Mouse (Mus musculus) forebrain, embryonic 14.5 days (tissue): ENCODE measurements at regions not wholly inside any gene's neighbourhood (a gene's known extent, or its start where the extent isn't known, plus 50 kb on each side); places are given as distances from the start of the nearest gene placed in this dataset.

Experiments
- ATAC-seq: fragments of 200-750 bp; cut with Nextera tagmentation; 2 replicates; pipeline ENCODE4 v1.8.0; 2017; ENCODE audit warnings: mild to moderate bottlenecking, moderate library complexity
- DNase-seq: peaks from one replicate; pipeline ENCODE4 v3.0.0-alpha.2; 2015; ENCODE audit warnings: low spot score
- H3K27ac ChIP-seq: fragments of 300-500 bp; sonication (generic); 2 replicates; pipeline ENCODE4 v1.5.1; 2014; ENCODE audit warnings: low read depth, mild to moderate bottlenecking, control low read depth, low read length, moderate library complexity
- H3K27me3 ChIP-seq: fragments of 300-500 bp; sonication (generic); replicated peaks from 2 replicates; pipeline ENCODE4 v1.6.1; 2014; ENCODE audit warnings: low read length, control low read depth, mixed read lengths; ENCODE audit not compliant: control insufficient read depth, insufficient read depth
- H3K36me3 ChIP-seq: fragments of 300-500 bp; sonication (generic); 2 replicates; pipeline ENCODE4 v1.6.1; 2014; ENCODE audit warnings: low read length, control low read depth; ENCODE audit not compliant: control insufficient read depth, insufficient read depth
- H3K4me1 ChIP-seq: fragments of 300-500 bp; sonication (generic); 2 replicates; pipeline ENCODE4 v1.6.1; 2014; ENCODE audit warnings: antibody characterized with exemption, low read length, control low read depth; ENCODE audit not compliant: control insufficient read depth, insufficient read depth
- H3K4me2 ChIP-seq: fragments of 300-500 bp; sonication (generic); 2 replicates; pipeline ENCODE4 v1.6.1; 2014; ENCODE audit warnings: mild to moderate bottlenecking, control low read depth, low read length
- H3K4me3 ChIP-seq: fragments of 300-500 bp; sonication (generic); 2 replicates; pipeline ENCODE4 v1.5.1; 2014; ENCODE audit warnings: low read depth, low read length, control low read depth
- H3K9ac ChIP-seq: fragments of 300-500 bp; sonication (generic); 2 replicates; pipeline ENCODE4 v1.6.1; 2014; ENCODE audit warnings: mild to moderate bottlenecking, low read length, control low read depth, moderate library complexity
- H3K9me3 ChIP-seq: fragments of 300-500 bp; sonication (generic); replicated peaks from 2 replicates; pipeline ENCODE4 v1.6.1; 2016; ENCODE audit warnings: low read length, control low read depth, mixed read lengths; ENCODE audit not compliant: control insufficient read depth
- WGBS: fragments of 180-500 bp; shearing (Covaris S2); extraction: QIAGEN DNeasy Blood & Tissue Kit; methylation state at CpG from one replicate; pipeline ENCODE4 v1.1.7; 2014; 5-methylcytosine and 5-hydroxymethylcytosine counted together

- H3K9ac ChIP-seq: no peak overlapping the region
- no peak overlapping the region for H3K4me3 ChIP-seq
- H3K36me3 ChIP-seq: no peaks in the 10 kb centered on the region
- no peaks in the 10 kb centered on the region for H3K4me1 ChIP-seq
- no peak overlapping the region for H3K4me2 ChIP-seq
- H3K27me3 ChIP-seq: no peaks in the 10 kb centered on the region
- no peak overlapping the region for H3K27ac ChIP-seq
- DNase-seq: peak; percentile 74
- peak; percentile 68 for ATAC-seq
- no peaks in the 10 kb centered on the region for H3K9me3 ChIP-seq
- WGBS: 0% methylated on average over 1 of the region's 1 CpGs
These were observed 52.4 kb upstream of the Ankef1 start for GRCm38 (mm10) chr2:136449265-136449664.
